Mouse (Mus musculus) stomach, embryonic 16.5 days (tissue): ENCODE results near the gene Lrrc1. TPM values are rescaled to one million over a fixed set of nuclear protein-coding genes. Genes with fewer than 3 reads are reported as not detected.

Experiments
- ATAC-seq: fragments of 200-750 bp; cut with Nextera tagmentation; 2 replicates; pipeline ENCODE4 v1.8.0; 2017; ENCODE audit warnings: moderate number of reproducible peaks, moderate TSS enrichment; ENCODE audit not compliant: insufficient read depth, low FRiP score
- H3K27ac ChIP-seq: fragments of 300-500 bp; sonication (generic); 2 replicates; pipeline ENCODE4 v1.5.1; 2014; ENCODE audit warnings: low read length
- H3K27me3 ChIP-seq: fragments of 300-500 bp; sonication (generic); 2 replicates; pipeline ENCODE4 v1.6.1; 2014; ENCODE audit warnings: low read length, control low read depth, mixed read lengths; ENCODE audit not compliant: control insufficient read depth, insufficient read depth
- H3K36me3 ChIP-seq: fragments of 300-500 bp; sonication (generic); 2 replicates; pipeline ENCODE4 v1.6.1; 2014; ENCODE audit warnings: low read length; ENCODE audit not compliant: control insufficient read depth, insufficient read depth
- H3K4me1 ChIP-seq: fragments of 300-500 bp; sonication (generic); 2 replicates; pipeline ENCODE4 v1.6.1; 2014; ENCODE audit warnings: low read length, control low read depth, mixed read lengths; ENCODE audit not compliant: control insufficient read depth, insufficient read depth
- H3K4me2 ChIP-seq: fragments of 300-500 bp; sonication (generic); 2 replicates; pipeline ENCODE4 v1.6.1; 2014; ENCODE audit warnings: low read depth, low read length, mixed read lengths
- H3K4me3 ChIP-seq: fragments of 300-500 bp; sonication (generic); replicated peaks from 2 replicates; pipeline ENCODE4 v1.5.1; 2014; ENCODE audit warnings: mild to moderate bottlenecking, low read length
- H3K9ac ChIP-seq: fragments of 300-500 bp; sonication (generic); 2 replicates; pipeline ENCODE4 v1.6.1; 2014; ENCODE audit warnings: low read length
- H3K9me3 ChIP-seq: fragments of 300-500 bp; sonication (generic); replicated peaks from 2 replicates; pipeline ENCODE4 v1.6.1; 2016; ENCODE audit warnings: low read length, control low read depth; ENCODE audit not compliant: control insufficient read depth
- WGBS: fragments of 180-500 bp; shearing (Covaris S2); extraction: QIAGEN DNeasy Blood & Tissue Kit; methylation state at CpG from one replicate; pipeline ENCODE4 v1.1.7; 2014; 5-methylcytosine and 5-hydroxymethylcytosine counted together
- polyA plus RNA-seq: library from polyadenylated mRNA; unstranded; fragments of >200 nt; fragmentation: Nextera tagmentation; extraction: Ambion mirVana; gene quantifications from 2 replicates; pipeline ENCODE4 v1.2.1, GENCODE M21; 2015

The Lrrc1 gene
- polyA plus RNA-seq, result 17.7 and 19.2 TPM in 2 replicates

DNA sequence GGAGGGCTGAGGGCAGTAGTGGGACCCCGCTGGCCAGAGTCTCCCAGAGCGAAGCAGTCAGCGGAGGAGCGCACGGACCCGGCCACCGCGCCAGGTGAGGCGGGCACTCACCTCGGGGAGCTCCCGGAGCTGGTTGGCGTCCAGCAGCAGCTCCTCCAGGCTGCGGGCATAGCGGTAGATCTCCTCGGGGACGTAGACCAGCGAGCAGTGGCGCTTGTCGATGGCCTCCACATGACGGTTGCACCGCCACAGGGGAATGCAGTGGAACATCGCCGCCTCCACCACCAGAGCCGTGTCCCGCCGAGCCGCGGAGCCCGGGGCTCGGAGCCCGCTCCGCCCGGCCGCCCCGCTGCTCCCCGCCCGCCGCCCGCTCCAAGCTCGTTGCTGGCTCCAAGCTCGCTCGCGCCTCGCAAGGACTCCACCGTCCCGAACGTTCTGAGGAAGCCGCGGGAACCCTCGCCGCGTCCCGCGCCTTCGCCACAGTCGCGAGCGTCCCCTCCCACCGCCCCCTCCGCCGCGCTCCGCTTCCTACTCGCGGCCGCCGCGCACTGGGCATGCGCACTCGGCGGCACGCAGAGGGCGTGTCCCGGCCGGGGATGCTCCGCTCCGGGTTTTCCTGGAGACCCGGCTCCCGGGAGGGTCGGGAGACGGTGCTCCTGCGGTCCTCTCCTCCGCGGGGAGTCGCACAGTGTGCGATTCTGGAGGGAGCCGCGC, at the start of gene Lrrc1:
Gene Lrrc1, minus strand, starts transcription at position 517 of the 714 bp plus-strand sequence.
- no peaks in the 10 kb centered on the region for H3K27me3 ChIP-seq
- no peaks in the 10 kb centered on the region for H3K9me3 ChIP-seq
- under 1% methylated on average over 88 of the region's 88 CpGs for WGBS
- H3K27ac ChIP-seq, result peak within 1 kb of the TSS; percentile 87
- H3K9ac ChIP-seq, result peak within 1 kb of the TSS; percentile 86
- peak within 1 kb of the TSS; percentile 90 for H3K4me3 ChIP-seq
- ATAC-seq, result peak; percentile 90
- H3K4me2 ChIP-seq, result peak within 1 kb of the TSS; percentile 86
- H3K4me1 ChIP-seq, result peaks cover 20% of the 10 kb centered on the region; the same call in 1 of the 2 replicates
- no peaks in the 10 kb centered on the region for H3K36me3 ChIP-seq

DNA sequence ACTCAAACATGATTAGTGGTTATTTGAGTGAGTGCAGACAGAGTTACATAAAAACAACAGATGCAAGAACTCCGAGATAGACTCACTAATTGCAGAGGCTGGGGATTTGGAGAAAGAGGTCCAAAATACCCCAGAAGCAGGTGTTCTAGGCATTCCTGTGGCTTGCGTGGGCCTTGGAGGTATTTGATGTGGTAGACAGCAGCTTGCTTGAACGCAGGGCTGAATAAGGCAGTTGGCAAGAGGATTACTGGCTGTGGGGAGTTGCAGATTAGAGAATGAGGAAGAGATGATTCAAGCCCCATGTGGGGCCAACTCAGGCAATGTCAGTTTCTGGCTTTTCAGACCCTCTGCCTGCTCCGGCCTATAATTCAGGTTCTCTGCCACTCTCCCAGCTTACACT, 47.8 kb upstream of the Lrrc1 start:
- no peak overlapping the region for H3K4me3 ChIP-seq

DNA sequence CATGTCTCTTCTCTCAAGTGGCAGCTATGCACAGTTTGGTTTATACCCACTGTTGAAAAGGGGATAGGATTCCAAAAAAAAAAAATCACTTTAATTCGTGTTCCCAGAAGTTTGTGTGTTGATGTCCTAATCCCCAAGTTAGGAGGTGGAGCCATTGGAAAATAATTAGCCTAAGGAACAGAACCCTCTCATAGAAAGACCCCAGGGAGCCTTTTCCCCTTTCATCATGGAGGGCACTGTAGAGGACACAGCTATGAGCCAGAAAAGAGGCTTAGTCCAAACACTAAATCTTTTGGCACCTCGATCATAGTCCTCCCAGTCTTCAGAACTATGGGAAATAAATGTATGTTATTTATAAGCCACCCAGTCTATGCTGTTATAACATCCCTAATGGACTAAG, 44.8 kb upstream of the Lrrc1 start:
- ATAC-seq, result no peak

More for the DNA sequence above, 47.8 kb upstream of the Lrrc1 start:
- Histone ChIP-seq H3K27me3 (no peaks in the 10 kb centered on the region), H3K36me3 (no peaks in the 10 kb centered on the region), H3K9ac (no peak overlapping the region), H3K4me2 (no peak overlapping the region), H3K4me1 (0 out of 2 replicates have a peak, but pooled peaks cover 3% of the 10 kb centered on the region), H3K9me3 (no peaks in the 10 kb centered on the region), H3K27ac (no peak overlapping the region)
- ATAC-seq, result no peak
- WGBS, result 51% methylated on average over 4 of the region's 4 CpGs

DNA sequence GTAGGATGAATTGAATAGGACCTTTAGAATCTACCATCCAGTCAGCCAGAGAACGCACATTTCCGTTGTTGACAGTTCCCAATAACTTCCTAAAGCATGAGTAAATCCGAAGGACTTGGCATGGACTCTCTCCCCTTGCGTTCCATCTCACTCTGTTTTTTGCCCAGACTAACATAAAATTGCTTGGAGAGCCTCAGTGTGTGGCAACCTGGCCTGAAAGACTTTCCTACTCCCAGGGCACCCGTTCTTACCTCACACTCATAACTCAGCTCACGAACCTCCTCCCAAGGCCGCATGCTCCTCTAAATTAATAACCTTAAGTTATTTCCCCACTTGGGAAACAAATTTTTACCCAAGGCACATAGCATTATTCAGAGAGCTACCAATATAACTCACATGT, 42.9 kb upstream of the Lrrc1 start:
- Histone ChIP-seq H3K36me3 (no peaks in the 10 kb centered on the region), H3K27ac (peak overlapping the region; percentile 36), H3K4me2 (no peak overlapping the region), H3K9ac (no peak overlapping the region), H3K27me3 (no peaks in the 10 kb centered on the region), H3K9me3 (no peaks in the 10 kb centered on the region), H3K4me1 (no peaks in the 10 kb centered on the region), H3K4me3 (no peak overlapping the region)
- no peak for ATAC-seq
- 84% methylated on average over 7 of the region's 7 CpGs for WGBS

More for the DNA sequence above, 44.8 kb upstream of the Lrrc1 start:
- H3K36me3 ChIP-seq, result no peaks in the 10 kb centered on the region
- H3K27ac ChIP-seq, result no peak overlapping the region
- H3K27me3 ChIP-seq, result no peaks in the 10 kb centered on the region
- no peaks in the 10 kb centered on the region for H3K4me1 ChIP-seq
- H3K4me2 ChIP-seq, result no peak overlapping the region
- no peak overlapping the region for H3K9ac ChIP-seq
- H3K9me3 ChIP-seq, result no peaks in the 10 kb centered on the region
- 36% methylated on average over 2 of the region's 2 CpGs for WGBS
- no peak overlapping the region for H3K4me3 ChIP-seq

DNA sequence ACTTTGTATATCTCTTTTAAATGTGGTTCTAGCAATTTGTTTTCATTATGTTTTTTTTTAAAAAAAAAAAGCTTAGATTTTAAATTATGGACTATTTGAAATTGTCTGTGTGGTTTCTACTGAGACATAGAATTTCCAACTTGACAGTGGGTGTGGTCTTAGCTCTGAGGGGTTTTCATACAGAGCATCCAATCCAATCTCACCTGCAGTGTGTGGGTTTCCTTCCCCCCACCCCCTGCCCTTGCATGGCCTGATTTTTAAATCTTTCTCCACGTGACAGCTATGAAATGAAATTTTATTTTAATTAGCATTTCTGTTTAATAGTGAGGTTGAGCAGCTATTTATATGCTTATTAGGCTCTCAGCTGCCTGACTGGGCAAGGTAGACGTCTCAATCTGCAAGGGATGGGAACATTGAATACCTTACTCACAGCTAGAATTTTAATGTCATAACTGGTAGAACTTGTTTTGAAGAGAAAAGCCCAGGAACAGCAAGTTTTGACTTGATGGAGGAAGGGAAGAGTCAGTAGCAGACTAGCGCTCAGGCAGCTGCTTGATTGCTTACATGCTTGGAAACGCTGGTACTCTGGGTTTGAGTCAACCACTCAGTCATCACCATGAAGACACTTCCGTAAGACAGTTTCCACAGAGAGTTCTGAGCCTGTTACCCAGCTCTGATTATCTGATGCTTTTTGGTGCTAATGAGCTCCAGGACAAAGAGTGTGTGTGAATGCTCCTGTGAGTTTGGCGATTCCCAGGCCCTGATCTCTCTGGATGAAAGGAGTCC, 42.3 kb upstream of the Lrrc1 start:
- Histone ChIP-seq H3K4me1 (no peaks in the 10 kb centered on the region), H3K4me3 (no peak overlapping the region), H3K9me3 (no peaks in the 10 kb centered on the region), H3K27me3 (no peaks in the 10 kb centered on the region), H3K4me2 (no peak overlapping the region), H3K36me3 (no peaks in the 10 kb centered on the region), H3K9ac (no peak overlapping the region), H3K27ac (peak overlapping the region; percentile 66)
- 58% methylated on average over 6 of the region's 6 CpGs for WGBS
- ATAC-seq, result no peak

DNA sequence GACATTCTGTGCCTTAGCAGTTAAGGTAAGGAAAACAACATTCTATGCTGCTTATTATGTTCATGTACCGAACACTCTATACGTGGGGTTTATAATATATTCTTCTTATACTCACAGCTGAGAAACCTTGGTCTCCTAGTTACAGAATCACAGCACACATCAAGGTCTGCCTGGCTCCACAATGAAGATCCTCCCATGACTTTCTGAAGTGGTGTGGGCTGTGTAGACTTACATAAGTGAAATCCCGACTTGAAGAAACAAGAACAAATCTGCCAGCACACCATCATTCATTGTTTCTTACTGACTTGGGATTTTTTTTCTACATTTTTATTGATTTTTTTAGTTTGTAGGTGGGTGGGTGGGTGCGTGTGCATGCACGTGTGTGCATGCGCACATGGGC, 40.1 kb upstream of the Lrrc1 start:
- Histone ChIP-seq H3K9ac (no peak overlapping the region), H3K4me3 (no peak overlapping the region), H3K4me1 (no peaks in the 10 kb centered on the region), H3K27ac (no peak overlapping the region), H3K9me3 (no peaks in the 10 kb centered on the region), H3K36me3 (no peaks in the 10 kb centered on the region), H3K27me3 (no peaks in the 10 kb centered on the region), H3K4me2 (no peak overlapping the region)
- WGBS, result 90% methylated on average over 6 of the region's 6 CpGs
- ATAC-seq, result no peak

DNA sequence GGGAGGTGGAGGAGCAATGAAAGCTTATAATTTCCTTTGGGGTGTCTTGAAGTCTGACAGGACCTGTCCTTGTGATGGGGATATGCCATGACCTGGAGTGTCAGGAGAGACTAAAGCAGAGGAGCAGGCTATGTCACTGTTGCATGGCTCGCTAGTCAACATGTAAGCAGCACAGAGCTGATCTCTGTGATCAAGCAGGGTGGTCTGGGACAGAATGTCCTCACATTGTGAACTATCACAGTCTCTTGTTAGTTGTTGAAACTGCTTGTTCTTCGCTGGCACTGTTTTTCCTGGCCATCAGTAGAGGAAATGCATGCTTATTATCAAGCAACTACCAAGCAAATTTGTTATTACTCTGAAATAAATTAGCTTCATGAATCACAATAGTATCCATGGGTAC, 38.6 kb upstream of the Lrrc1 start:
- ATAC-seq, result no peak
- Histone ChIP-seq H3K27ac (no peak overlapping the region), H3K4me1 (no peaks in the 10 kb centered on the region), H3K27me3 (no peaks in the 10 kb centered on the region), H3K4me3 (no peak overlapping the region), H3K36me3 (no peaks in the 10 kb centered on the region), H3K4me2 (no peak overlapping the region), H3K9ac (no peak overlapping the region), H3K9me3 (no peaks in the 10 kb centered on the region)
- WGBS, result 77% methylated on average over 2 of the region's 2 CpGs

DNA sequence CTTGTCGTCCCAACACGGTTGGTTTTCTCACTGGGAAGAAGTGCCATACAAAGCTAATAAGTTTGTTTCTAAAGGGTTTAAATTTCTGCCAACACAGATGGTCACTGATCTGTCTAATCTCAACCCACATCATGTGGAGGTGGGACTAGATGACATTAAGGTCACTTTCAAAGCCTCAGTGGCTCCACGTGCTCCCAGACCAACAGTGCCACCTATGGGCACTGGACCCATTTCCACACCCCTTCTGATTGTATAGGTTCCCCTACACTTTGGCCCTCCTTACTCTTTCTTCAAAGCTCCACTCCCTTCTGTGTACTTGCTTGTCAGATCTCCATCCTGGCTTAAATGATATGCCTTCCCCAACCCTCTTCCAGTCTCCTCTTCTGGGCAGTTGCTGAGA, 35.2 kb upstream of the Lrrc1 start:
- Histone ChIP-seq H3K27me3 (no peaks in the 10 kb centered on the region), H3K9me3 (no peaks in the 10 kb centered on the region), H3K4me2 (no peak overlapping the region), H3K4me1 (no peaks in the 10 kb centered on the region), H3K9ac (no peak overlapping the region), H3K4me3 (no peak overlapping the region), H3K27ac (no peak overlapping the region), H3K36me3 (no peaks in the 10 kb centered on the region)
- 60% methylated on average over 3 of the region's 3 CpGs for WGBS
- no peak for ATAC-seq

DNA sequence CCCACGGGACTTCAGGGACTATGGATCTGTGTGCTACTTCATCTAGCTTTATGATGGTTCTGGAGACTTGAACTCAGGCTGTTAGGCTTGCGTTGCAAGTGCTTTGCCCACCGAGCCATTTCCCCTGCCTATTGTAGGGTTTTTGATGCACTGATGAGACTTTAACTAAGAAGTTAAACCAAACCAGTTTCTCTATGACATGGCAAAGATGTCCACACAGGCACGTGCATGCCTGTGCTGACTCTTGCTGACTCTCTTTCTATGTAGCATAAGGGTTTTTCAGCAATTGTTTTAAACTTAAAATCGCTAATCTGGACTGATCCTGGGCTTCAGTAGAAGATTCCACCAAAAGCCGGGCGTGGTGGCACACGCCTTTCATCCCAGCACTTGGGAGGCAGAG, 33.3 kb upstream of the Lrrc1 start:
- no peaks in the 10 kb centered on the region for H3K4me1 ChIP-seq
- 92% methylated on average over 8 of the region's 8 CpGs for WGBS
- no peak for ATAC-seq
- no peak overlapping the region for H3K27ac ChIP-seq
- H3K9ac ChIP-seq, result no peak overlapping the region
- no peaks in the 10 kb centered on the region for H3K36me3 ChIP-seq
- H3K4me2 ChIP-seq, result no peak overlapping the region
- no peaks in the 10 kb centered on the region for H3K9me3 ChIP-seq
- H3K27me3 ChIP-seq, result no peaks in the 10 kb centered on the region
- H3K4me3 ChIP-seq, result no peak overlapping the region
